Mouse (Mus musculus) kidney, adult 18-20 months (tissue): ENCODE results near the gene Nek4.

Experiments
- DNase-seq: peaks from one replicate; pipeline ENCODE4 v3.0.0; 2021

Nek4 gene

GRCm38 (mm10) chr14:30951154-30951825 is at the start of gene Nek4:
Gene Nek4, plus strand, starts transcription at chr14:30951377.
- peak; percentile 94 for DNase-seq

DNA sequence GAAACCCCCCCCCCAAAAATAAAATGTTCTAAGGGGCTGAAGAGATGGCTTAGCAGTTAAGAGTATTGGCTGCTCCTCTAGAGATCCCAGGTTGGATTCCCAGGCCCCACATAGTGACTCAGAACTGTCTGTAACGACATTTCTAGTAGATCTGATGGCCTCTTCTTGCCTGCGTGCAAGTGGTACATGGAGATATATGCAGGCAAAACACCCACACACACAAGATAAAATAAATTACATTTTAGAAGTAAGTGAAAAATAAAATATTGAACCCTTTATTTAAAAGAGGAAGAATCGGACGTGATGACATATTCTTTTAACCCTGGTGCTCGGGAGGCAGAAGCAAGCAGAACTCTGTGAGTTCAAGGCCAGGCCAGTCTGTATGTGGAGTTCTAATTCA is 48.5 kb upstream of the Nek4 start:
- DNase-seq: no peak

- no peak for DNase-seq
Measured at GRCm38 (mm10) chr14:30903036-30903435, 48.1 kb upstream of the Nek4 start.

DNA sequence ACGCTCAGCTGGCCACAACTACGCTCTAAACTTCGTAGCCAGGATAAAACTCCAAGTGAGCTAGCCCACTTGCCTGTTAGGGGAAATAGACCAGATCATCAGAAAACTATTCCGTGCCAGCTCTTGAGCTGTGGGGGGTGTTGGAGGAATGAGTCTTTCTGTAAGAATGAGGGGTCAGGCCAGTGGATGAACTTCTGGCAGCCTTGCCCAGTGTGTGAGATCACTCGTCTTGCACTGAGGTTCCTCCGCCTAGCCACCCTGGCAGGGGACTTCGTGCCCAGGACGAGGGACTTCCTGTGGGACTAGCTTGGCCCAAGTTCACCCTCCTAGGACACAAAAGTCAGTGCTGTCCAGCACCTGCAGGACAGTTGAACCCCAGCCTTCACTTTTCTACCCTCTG is 46.9 kb upstream of the Nek4 start:
- no peak for DNase-seq

- DNase-seq: no peak
Measured at GRCm38 (mm10) chr14:30906001-30906400, 45.2 kb upstream of the Nek4 start.

DNA sequence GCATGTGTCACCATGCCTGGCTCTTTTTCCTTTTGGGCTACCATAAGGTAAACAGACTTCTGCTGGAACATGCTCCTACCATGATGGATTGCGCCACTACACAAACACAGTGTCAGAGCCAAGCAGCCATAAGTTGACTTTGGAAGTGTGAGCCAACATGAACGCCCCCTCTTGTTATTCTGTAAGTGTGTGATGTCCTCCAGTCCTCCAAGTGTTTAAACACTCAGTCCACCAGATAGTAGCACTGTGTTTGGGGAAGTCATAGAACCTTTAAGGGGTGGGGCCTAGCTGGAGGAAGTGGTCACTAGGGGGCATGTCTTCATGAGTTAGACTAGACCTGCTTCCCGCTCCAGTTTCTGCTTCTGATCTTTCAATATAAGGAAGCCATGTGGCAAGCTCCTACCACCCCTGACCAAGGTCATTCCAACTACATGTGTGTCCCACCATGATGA is 43.3 kb upstream of the Nek4 start:
- DNase-seq: no peak

- no peak for DNase-seq
Measured at GRCm38 (mm10) chr14:30911141-30911540, 40.0 kb upstream of the Nek4 start.

DNA sequence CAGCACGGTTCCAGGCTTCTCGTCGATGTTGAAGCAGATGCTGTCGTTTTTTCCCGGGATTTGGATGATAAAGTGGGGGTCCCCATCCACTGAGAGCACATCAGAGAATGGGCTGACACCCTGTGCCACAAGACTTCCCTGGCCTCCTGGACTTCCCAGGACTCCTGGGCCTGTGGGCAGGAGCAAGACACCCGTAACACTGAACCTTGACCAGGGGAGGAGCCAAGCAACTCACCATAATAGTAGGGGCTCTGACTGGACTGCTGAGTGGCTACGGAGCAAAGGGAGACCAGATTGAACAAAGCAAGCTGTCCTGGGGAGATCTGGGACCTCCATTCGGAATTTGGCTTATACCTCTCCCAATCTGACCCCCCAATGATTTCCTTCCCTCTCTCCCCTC is 38.5 kb upstream of the Nek4 start:
- DNase-seq: peak; percentile 41

DNA sequence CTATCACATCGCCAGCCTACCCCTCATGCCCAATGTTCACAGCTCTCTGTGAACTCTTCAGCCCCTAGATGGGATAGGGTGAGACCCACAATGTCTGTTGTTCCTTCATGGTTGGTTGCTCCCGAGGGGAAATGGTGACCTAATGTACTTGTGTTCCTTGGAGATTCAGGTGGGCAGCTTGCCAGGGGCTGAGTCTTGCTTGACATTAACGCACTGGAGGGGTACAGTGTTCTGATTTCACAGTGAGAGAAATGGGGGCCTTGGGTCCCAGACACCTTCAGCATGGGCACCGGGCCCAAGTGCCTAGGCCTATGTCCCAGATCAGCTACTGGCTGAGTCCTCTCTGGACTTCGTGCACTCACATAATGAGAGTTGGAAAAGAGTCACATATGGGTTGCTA is 37.8 kb upstream of the Nek4 start:
- DNase-seq: peak; percentile 61

GRCm38 (mm10) chr14:30916516-30916915 is 34.7 kb upstream of the Nek4 start:
- no peak for DNase-seq

GRCm38 (mm10) chr14:30922053-30922670 is 29.0 kb upstream of the Nek4 start:
- DNase-seq: no peak

DNA sequence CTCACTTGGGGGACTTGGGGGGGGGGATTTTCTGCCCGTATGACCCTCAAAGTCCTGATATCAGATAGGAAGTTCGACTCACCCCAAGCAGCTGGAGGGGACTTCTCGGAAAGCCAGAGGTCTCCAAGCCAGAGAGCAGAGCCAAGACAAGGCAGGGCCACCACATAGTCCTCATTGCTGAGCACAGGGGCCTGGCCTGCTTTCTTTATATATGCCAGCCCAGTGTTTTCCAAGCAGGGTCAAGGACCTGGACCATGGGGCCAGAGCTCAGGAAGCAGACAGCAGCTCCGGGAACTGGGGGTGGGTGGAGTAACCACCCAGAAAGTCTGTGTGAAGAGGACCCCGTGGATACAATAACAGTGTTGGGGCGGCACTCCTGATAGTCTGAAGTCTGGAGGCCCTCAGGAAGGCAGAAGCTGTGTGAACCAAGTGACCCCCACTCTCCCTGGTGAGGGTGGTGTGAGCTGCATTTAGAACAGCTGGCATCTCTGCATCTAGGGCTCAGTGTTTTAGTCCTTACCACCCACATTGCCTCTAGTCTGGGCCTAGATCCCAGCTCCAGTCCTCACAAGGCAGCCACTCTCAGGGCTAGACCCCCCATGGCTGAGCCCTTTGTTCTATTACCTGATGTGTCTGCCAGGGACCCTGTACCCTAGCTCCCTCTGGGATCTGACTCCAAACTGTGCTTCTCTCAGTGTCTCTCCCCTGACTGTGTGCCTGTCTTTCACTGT is 27.6 kb upstream of the Nek4 start, which contains the start of gene Itih3:
Gene Itih3 (minus strand): TSS at position 386 of the 731 bp plus-strand sequence.
- DNase-seq: no peak

GRCm38 (mm10) chr14:30925492-30925891 is 25.7 kb upstream of the Nek4 start:
- no peak for DNase-seq

DNA sequence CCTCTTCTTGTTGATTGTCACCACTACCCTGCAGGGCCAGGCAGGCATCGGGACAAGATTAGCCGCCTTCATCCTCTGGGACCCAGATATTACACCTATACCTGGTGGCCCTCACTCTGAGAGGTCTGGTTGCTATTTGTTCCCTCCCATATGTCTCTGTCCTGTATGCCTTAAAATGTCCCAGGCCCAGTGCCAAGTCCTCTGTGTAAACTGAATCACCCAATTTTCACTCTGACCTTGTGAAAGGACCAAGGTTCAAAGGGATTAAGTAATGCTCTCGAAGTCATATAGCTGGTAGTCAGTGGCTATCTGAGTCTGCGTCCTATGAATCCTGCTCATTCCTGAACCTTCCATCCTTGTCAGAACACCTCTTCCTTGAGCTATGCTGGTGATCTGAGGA is 20.8 kb upstream of the Nek4 start:
- no peak for DNase-seq

DNA sequence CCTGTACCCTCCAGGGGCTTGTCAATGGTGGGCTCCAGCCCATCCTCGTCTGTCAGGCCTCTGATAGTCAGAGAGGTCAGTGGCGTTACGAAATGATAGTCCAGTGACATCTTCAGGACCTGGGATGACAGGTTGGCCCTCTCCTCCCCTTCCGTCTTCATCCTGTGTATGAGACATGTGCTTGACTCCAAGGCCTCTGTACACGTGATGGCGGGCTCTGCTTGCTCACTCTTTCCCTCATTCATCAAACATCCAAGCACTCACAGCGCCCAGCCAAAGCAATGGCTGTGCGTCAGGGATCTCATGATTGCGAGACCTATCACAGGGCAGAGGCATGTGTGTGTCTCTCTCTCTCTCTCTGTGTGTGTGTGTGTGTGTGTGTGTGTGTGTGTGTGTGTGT is 17.8 kb upstream of the Nek4 start:
- no peak for DNase-seq

DNA sequence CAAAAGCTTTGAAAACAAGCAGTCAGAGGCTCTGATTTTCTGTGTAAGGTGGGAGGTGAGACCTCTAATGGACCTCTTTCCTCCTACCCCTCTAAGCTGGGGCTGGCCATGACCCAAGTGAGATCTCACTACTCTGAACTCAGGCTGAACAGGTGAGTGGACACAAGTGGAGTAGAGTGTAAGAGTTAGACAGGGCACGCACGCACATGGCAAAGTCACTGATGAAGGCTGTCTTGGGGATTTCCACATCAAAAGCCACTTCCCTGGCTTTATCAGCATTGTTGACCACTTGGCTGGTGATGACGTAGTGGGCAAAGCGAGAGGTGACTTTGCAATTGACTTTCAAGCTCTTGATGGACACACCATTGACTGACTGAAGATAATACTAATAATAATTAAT is 8.9 kb upstream of the Nek4 start:
- DNase-seq: no peak

- DNase-seq: peak; percentile 18
Measured at GRCm38 (mm10) chr14:30943038-30943437, 8.1 kb upstream of the Nek4 start, which contains the start of gene Itih1. Gene Itih1, minus strand, starts transcription at chr14:30943289.

DNA sequence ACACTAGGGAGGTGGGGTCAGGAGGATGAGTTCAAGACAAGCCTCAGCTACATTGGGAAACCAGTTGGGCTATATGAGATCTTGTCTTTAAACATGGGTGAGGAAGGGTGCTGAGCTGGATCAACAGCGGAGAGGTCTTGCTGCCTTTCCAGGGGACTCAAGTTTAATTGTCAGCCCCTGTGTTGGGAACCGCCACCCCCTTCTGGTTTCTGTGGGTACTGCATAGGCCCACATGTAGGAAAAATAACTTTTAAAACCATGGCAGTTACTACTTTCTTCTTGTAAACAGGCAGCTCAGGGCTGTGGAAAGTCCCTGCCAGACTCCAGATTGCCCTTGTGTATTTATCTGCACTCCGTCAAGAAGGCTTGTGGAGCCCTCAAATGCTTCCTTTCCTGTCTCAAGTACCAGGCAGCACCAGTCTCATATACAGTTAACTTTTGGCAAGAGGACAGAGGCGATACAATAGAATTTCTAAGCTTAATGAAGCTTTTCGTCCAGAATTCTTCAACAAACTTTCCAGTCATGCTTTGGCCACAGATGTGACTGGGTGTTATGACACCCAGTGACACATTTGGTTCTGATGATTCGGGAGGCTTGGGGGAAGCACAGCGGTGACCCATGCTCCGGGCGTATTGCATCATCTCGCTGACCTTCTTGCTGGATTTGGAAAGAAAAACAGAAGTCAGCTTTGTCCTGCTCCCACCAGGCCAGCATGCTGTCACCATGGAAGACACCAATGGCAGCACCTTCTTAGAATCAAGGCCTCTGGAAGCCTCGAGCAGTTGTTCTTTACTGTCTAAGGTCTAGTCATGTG is 7.1 kb upstream of the Nek4 start:
- DNase-seq: peak; percentile 67

DNA sequence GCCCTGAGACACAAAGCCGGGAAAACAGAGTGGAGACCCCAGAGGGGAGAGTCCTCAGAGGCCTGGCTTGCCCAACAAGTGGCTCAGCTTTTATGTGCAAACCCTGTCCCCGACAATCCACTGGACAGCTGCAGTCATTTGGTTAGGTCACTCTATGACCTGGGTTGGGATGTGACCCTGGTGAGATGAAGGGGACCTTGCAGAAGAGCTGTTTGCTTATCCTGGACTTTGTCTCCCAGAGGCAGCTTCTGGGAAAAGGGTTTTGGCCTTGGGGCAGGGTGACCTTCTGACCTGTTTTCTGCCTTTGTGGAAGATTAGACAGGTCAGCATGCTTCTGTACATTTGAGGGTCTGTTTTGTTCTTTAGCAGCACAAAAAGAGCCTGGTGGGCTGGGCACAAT is 6.4 kb upstream of the Nek4 start:
- no peak for DNase-seq

DNA sequence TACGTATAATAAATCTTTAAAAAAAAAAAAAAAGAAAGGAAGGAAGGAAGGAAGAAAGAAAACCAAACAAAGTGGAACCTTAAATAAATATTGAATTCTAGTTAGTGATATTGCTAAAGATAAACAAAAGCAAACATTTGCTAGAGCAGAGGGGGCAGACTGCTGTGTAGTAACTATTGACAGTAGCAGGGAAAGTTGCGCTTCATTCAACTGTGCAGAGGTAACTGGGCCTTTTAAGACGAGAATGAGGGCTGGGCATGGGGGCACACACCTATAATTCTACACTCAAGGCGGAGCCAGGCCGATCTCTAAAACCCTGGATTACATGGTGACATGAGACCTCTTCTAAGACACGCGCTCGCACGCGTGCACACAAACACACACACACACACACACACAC is 1.2 kb upstream of the Nek4 start:
- DNase-seq: no peak

DNA sequence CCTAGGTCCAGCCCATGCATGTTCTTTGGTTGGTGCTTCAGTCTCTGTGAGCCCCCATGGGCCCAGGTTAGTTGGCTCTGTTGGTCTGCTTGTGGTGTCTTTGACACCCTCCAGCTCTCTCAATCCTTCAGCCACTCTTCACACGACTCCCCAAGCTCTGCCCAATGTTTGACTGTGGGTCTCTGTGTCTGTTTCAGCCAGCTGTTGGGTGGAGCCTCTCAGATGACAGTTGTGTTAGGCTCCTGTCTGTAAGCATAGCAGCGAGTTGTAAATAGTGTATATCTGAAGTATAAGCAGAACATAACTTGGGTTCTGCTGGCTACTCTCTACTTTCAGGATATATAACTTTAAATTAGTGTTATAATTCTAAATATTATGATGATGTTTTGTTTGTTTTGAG is 7.3 kb downstream of the Nek4 start:
- DNase-seq: no peak

DNA sequence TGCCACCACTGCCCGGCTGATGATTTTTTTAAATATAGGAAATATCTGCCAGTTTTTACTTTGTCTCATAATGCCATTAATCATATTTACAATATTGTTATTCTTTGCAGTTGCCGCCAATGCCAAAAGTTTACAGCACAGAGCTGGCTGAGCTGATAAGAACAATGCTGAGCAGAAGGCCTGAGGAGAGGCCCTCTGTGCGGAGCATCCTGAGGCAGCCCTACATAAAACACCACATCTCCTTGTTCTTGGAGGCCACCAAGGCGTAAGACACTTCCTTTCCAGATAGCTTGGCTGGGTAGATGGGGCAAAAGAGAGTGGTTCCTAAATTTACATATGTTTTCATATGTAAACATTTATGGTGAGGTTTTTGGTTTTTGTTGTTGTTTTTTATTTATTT is 7.9 kb downstream of the Nek4 start:
- DNase-seq: no peak

- peak; percentile 27 for DNase-seq
Measured at GRCm38 (mm10) chr14:30960366-30960765, 9.2 kb downstream of the Nek4 start.
